Mouse (Mus musculus) embryonic fibroblast, embryonic 13.5 days (primary cell): ENCODE measurements around the gene Rfpl4. TPM values are rescaled to one million over a fixed set of nuclear protein-coding genes. Genes with fewer than 3 reads are reported as not detected.
A peak's percentile ranks its signal among the peaks of the same experiment; 100 is the strongest.

Experiments used
- H3K27ac ChIP-seq: 2 replicates; pipeline ENCODE4 v1.5.1; 2012; ENCODE audit warnings: low read length, control low read depth, inconsistent platforms; ENCODE audit not compliant: insufficient read depth
- H3K4me1 ChIP-seq: 2 replicates; pipeline ENCODE4 v1.6.1; 2011; ENCODE audit warnings: low read length; ENCODE audit not compliant: control insufficient read depth, insufficient read depth
- H3K4me3 ChIP-seq: 2 replicates; pipeline ENCODE4 v1.5.1; 2011; ENCODE audit warnings: mild to moderate bottlenecking, control low read depth, low read length; ENCODE audit not compliant: insufficient read depth
- CTCF ChIP-seq: IDR thresholded peaks from 2 replicates; pipeline ENCODE4 v1.5.1; 2011; ENCODE audit warnings: mild to moderate bottlenecking, control low read depth, low read length, moderate library complexity, borderline replicate concordance; ENCODE audit not compliant: insufficient read depth
- POLR2A ChIP-seq: IDR thresholded peaks from 2 replicates; pipeline ENCODE4 v1.6.1; 2011; ENCODE audit warnings: low read depth, mild to moderate bottlenecking, control low read depth, low read length, moderate library complexity
- polyA plus RNA-seq: library from polyadenylated mRNA; stranded (reverse); fragments of >200 nt; gene quantifications from 2 replicates; pipeline ENCODE4 v1.2.4, GENCODE M21; 2011; ENCODE audit warnings: low read depth; ENCODE audit not compliant: missing spikeins, insufficient read length

Rfpl4 gene
- polyA plus RNA-seq, 1 experiment: not detected

DNA sequence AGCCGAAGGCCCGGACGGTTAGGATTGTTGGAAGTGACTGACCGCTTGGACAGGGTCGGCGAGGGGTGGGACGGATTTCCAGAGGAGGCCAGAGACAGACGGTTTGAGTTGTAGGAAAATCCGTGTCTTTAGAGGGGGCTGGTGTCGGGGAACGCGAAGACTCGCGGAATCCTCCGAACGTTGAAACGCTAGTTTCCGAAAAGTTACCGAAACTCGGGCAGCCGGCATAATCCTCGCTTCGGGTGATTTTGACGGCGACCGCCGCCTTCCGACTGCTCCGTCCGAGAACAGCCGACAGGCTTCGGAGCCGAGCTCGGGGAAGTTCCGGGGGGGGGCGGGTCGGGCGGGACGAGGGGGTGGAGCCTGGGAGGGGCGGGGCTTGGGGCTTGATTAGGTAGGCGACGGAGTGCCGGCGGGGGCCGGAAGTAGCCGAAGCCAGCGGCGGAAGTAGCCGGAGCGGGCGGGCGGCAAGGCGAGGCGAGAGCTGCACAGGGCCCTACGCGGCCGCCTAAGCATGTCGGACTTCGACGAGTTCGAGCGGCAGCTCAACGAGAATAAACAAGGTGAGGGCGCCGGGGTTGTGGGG is 54.9 kb downstream of the Rfpl4 start, which contains the start of gene U2af2:
U2af2 (plus strand) TSS at position 370 of the 586 bp plus-strand sequence.
- H3K27ac ChIP-seq: peak within 1 kb of the TSS; percentile 99
- 0 out of 2 replicates have a peak, but pooled peaks cover 2% of the 10 kb centered on the region for H3K4me1 ChIP-seq
- TF ChIP-seq POLR2A (peak; percentile 65), CTCF (no peak)
- H3K4me3 ChIP-seq: peak within 1 kb of the TSS; percentile 96

DNA sequence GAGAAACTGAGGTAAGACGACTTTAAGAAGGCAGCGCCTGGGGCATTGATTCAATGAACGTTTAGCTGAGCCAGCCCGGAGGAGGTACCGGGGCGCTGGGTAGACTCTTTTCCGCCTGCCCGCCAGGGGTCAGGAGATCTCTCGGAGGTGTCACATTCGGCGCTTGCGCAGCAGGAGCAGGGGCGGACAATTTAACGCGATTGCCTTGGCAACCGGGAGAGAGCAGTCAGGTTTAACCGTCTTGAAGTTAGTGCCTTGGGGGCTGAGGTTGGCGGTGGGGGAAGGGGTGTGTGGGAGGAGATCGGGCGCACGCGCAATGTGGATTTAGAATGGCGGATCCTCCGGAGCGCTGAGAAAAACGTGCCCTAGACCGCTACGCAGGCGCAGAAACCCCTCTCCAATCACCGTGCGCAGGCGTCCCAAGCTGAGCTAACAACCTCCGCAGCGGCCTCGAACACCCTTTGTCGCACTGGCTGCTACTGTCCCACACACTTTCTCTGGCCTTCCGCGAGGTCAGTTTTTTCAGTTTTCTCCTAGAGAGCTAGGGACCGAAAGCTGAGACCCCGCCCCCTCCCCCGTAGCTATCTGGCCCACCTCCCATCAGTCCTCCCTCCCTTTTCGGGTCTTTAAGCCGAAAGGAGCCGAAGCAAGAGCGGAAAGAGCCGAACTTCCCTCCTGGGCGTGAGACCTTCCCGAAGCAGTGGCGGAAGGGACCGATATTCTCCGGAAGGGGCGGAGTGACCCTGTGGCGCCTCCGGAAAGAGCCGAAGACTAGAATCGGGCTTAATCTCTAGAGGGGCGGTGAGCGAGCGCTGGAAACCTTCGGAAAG is 55.6 kb downstream of the Rfpl4 start:
- H3K4me3 ChIP-seq: peak overlapping the region; percentile 68
- TF ChIP-seq POLR2A: peak; percentile 57
- 0 out of 2 replicates have a peak, but pooled peaks have one; percentile 23 for TF ChIP-seq CTCF
- H3K4me1 ChIP-seq: no peaks in the 10 kb centered on the region
- H3K27ac ChIP-seq: peak overlapping the region; percentile 99

DNA sequence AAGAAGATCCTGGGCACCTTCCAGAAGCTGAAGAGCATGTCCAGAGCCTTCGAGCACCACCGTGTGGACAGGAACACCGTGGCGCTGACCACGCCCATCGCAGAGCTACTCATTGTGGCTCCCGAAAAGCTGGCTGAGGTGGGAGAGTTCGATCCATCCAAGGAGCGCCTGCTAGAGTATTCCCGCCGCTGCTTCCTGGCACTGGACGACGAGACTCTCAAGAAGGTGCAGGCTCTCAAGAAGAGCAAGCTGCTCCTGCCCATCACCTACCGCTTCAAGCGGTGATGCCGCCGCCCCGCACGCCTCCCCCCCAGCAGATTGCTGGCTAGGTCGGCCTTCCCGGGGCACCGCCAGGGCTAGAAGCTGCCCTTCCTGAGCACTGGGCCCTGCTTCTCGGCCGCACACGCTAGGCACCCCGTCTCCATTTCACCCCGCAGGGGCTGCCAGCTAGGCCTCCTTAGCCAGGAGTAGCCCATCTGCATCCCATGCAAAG is 56.5 kb downstream of the Rfpl4 start:
- H3K4me1 ChIP-seq: no peaks in the 10 kb centered on the region

More for the DNA sequence above, 56.5 kb downstream of the Rfpl4 start:
- Histone ChIP-seq H3K27ac (peak overlapping the region; percentile 99), H3K4me3 (peak overlapping the region; percentile 68)
- TF ChIP-seq POLR2A (0 out of 2 replicates have a peak, but pooled peaks have one; percentile 41), CTCF (peak; percentile 91)

Other genes starting within 250 kb of the Rfpl4 start
- gene Isoc2b, start 246.7 kb downstream of the Rfpl4 start, polyA plus RNA-seq: 10.8 and 13.3 TPM in 2 replicates
- 9.3 and 11.2 TPM in 2 replicates for gene Isoc2a, start 239.8 kb downstream of the Rfpl4 start, polyA plus RNA-seq
- gene Gm36210, start 210.4 kb downstream of the Rfpl4 start, polyA plus RNA-seq: not detected in 2 replicates
- 5.2 and 6.3 TPM in 2 replicates for gene Zfp628, start 201.7 kb downstream of the Rfpl4 start, polyA plus RNA-seq
- gene Nat14, start 194.9 kb downstream of the Rfpl4 start, polyA plus RNA-seq: 4.7 and 5.5 TPM in 2 replicates
- gene Ssc5d, start 191.2 kb downstream of the Rfpl4 start, polyA plus RNA-seq: 24.1 and 29.8 TPM in 2 replicates
- not detected in 2 replicates for gene Sbk2, start 152.5 kb downstream of the Rfpl4 start, polyA plus RNA-seq
- not detected in 2 replicates for gene Sbk3, start 145.8 kb downstream of the Rfpl4 start, polyA plus RNA-seq
- gene Zfp579, start 120.8 kb downstream of the Rfpl4 start, polyA plus RNA-seq: 11.0 and 15.6 TPM in 2 replicates
- 8.7 and 10.5 TPM in 2 replicates for gene Zfp524, start 102.5 kb downstream of the Rfpl4 start, polyA plus RNA-seq
- gene Fiz1, start 102.3 kb downstream of the Rfpl4 start, polyA plus RNA-seq: 23.6 and 27.5 TPM in 2 replicates
- not detected in 2 replicates for gene Gm44973, start 101.5 kb downstream of the Rfpl4 start, polyA plus RNA-seq
- gene Zfp865, start 96.6 kb downstream of the Rfpl4 start, polyA plus RNA-seq: 23.4 and 29.4 TPM in 2 replicates
- gene Ccdc106, start 96.4 kb downstream of the Rfpl4 start, polyA plus RNA-seq: 1.7 and 3.8 TPM in 2 replicates
- gene 4632433K11Rik, start 82.8 kb downstream of the Rfpl4 start, polyA plus RNA-seq: 1.5 and 1.8 TPM in 2 replicates
- gene Zfp784, start 78.5 kb downstream of the Rfpl4 start, polyA plus RNA-seq: 1.4 and 2.2 TPM in 2 replicates
- gene Zfp580, start 65.4 kb downstream of the Rfpl4 start, polyA plus RNA-seq: 11.8 and 18.1 TPM in 2 replicates
- gene U2af2, start 54.8 kb downstream of the Rfpl4 start, polyA plus RNA-seq: 193 and 210 TPM in 2 replicates
- 66.2 and 69.3 TPM in 2 replicates for gene Epn1, start 36.7 kb downstream of the Rfpl4 start, polyA plus RNA-seq
- gene Rasl2-9, start 9.0 kb upstream of the Rfpl4 start, polyA plus RNA-seq: 0.57 TPM in 1 of 2 replicates, not detected in the other
- gene Vmn1r55, start 32.7 kb upstream of the Rfpl4 start, polyA plus RNA-seq: 0.04 TPM in 1 of 2 replicates, not detected in the other
- gene Vmn1r56, start 79.8 kb upstream of the Rfpl4 start, polyA plus RNA-seq: not detected in 2 replicates
- not detected in 2 replicates for gene Vmn1r57, start 101.5 kb upstream of the Rfpl4 start, polyA plus RNA-seq
- gene Gm5065, start 233.6 kb upstream of the Rfpl4 start, polyA plus RNA-seq: not detected in 2 replicates
- gene Nlrp2, start 234.1 kb upstream of the Rfpl4 start, polyA plus RNA-seq: not detected in 2 replicates